Mouse (Mus musculus) adrenal gland, postnatal 10 days (tissue): ENCODE data around the gene Abca16. TPM values are rescaled to one million over a fixed set of nuclear protein-coding genes. Genes with fewer than 3 reads are reported as not detected.

Experiments used
- DNase-seq: peaks from one replicate; pipeline ENCODE4 v3.0.0; 2021; ENCODE audit warnings: mixed read lengths
- long read RNA-seq, 2 experiments: library from polyadenylated mRNA; stranded (forward); transcript quantifications; one replicate each; pipeline ENCODE4 v2.0.0; 2021
- total RNA-seq, 2 experiments: library from RNA; stranded (reverse); gene quantifications; 2 replicates each; pipeline ENCODE4 v1.2.3; 2021

Abca16 gene
- total RNA-seq, result not detected
- long read RNA-seq, experiment 1, result 0 reads
- long read RNA-seq, experiment 2, result 0 reads

- peak; percentile 2 for DNase-seq
Observed at GRCm38 (mm10) chr7:120409447-120409846, at the start of gene Abca16. Gene Abca16 (plus strand): TSS chr7:120409647.

- DNase-seq, result peak; percentile 2
Observed at GRCm38 (mm10) chr7:120361159-120361558, 48.3 kb upstream of the Abca16 start.

- no peak for DNase-seq
Observed at GRCm38 (mm10) chr7:120412391-120412790, 2.9 kb downstream of the Abca16 start.

- peak; percentile 10 for DNase-seq
Observed at GRCm38 (mm10) chr7:120426625-120427024, 17.2 kb downstream of the Abca16 start.

- DNase-seq, result no peak
Observed at GRCm38 (mm10) chr7:120431464-120431863, 22.0 kb downstream of the Abca16 start.

GRCm38 (mm10) chr7:120503891-120504662, 94.6 kb downstream of the Abca16 start:
- peak; percentile 7 for DNase-seq

- no peak for DNase-seq
Observed at GRCm38 (mm10) chr7:120504663-120504979, 95.2 kb downstream of the Abca16 start.

GRCm38 (mm10) chr7:120534805-120535204, 125.4 kb downstream of the Abca16 start:
- DNase-seq, result no peak

GRCm38 (mm10) chr7:120552479-120553180, 143.2 kb downstream of the Abca16 start:
- no peak for DNase-seq

- no peak for DNase-seq
Observed at GRCm38 (mm10) chr7:120553181-120553551, 143.7 kb downstream of the Abca16 start.

- DNase-seq, result no peak
Observed at GRCm38 (mm10) chr7:120567366-120567765, 157.9 kb downstream of the Abca16 start.

GRCm38 (mm10) chr7:120576520-120576919, 167.1 kb downstream of the Abca16 start:
- no peak for DNase-seq

Other genes starting within 250 kb of the Abca16 start
- gene Anks4b, start 235.8 kb upstream of the Abca16 start, total RNA-seq, result 1 to 10 TPM; 1.1 to 2.5 TPM
- 1 to 10 TPM; 1.5 to 2.7 TPM for gene Crym, start 207.5 kb upstream of the Abca16 start, total RNA-seq
- not detected for gene Abca14, start 205.7 kb upstream of the Abca16 start, total RNA-seq
- not detected for gene Abca15, start 81.0 kb upstream of the Abca16 start, total RNA-seq
- gene Uqcrc2, start 225.5 kb downstream of the Abca16 start, total RNA-seq, result 100 to 1,000 TPM; 743 to 828 TPM